Mouse (Mus musculus): Measurements from ENCODE around the gene March10.

March10 gene

DNA sequence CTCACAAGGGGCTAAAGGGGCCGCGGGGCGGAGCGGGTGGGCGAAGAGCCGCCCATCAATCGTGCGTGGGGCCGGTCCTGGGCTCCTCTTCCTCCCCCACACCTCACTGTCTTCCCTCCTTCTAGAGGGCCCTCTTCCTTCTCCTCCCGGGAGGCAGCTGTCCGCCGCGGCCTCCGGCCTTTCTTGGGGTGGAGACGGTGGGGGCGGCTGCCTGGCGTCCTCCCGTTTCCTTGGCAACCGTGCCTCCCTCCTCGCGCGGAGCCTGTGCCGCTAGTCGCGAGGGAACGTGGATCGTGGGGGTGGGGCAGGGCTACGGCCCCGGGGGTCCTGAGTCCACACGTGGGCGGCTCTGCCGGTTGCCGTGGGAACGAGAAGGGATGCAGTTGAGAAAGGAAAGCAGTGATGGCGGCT lies at the start of gene March10:
Gene March10, minus strand, starts transcription at position 239 of the 411 bp plus-strand sequence.
- DNase-seq (ENCODE audit: low read depth, low spot score), result peak; percentile 85

DNA sequence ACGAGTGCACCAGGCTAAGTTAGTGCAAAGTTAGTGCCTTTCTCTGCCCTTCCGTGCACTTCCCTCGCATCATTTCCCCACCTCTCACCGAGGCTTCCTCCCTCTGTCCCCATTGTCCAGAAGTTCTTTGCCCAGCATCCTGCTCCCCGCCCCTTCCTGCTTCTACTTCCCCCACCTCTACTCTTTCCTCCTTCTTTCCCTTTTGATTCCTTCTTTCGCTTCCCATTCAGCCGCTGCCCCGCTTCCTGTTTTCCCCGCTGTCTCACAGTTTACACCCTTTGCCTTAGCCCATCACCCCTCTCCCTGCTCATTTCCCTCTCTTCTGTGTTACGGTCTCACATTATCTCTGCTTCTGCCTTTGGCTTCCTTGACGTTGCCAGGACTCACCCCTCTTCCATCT lies 49.8 kb upstream of the March10 start:
- DNase-seq (ENCODE audit: low read depth, low spot score), result no peak

GRCm38 (mm10) chr11:105505038-105505437 lies 48.5 kb upstream of the March10 start:
- DNase-seq (ENCODE audit: low read depth, low spot score), result no peak

DNA sequence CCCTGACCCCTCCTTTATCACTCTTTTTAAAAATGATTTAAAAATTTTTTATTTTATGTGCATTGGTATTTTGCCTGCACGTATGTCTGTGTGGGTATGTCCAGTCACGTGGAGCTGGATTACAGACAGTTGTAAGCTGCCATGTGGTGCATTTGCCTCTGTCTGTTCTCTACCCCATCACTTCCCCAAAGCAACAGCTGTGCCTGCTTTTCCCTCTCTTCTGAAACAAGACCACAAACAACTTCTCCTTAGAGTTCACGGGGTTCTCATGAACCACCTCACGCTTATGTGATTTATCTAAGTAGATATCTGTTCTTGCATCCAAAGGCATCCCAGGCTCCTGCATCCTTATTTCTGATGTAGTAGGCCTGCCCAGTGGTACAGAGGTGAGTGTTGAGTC lies 45.8 kb upstream of the March10 start:
- peak; percentile 42 for DNase-seq (ENCODE audit: low read depth, low spot score)

GRCm38 (mm10) chr11:105497505-105497904 lies 41.0 kb upstream of the March10 start:
- DNase-seq (ENCODE audit: low read depth, low spot score), result peak; percentile 90

- no peak for DNase-seq (ENCODE audit: low read depth, low spot score)
Measured at GRCm38 (mm10) chr11:105496665-105497064, 40.1 kb upstream of the March10 start.

DNA sequence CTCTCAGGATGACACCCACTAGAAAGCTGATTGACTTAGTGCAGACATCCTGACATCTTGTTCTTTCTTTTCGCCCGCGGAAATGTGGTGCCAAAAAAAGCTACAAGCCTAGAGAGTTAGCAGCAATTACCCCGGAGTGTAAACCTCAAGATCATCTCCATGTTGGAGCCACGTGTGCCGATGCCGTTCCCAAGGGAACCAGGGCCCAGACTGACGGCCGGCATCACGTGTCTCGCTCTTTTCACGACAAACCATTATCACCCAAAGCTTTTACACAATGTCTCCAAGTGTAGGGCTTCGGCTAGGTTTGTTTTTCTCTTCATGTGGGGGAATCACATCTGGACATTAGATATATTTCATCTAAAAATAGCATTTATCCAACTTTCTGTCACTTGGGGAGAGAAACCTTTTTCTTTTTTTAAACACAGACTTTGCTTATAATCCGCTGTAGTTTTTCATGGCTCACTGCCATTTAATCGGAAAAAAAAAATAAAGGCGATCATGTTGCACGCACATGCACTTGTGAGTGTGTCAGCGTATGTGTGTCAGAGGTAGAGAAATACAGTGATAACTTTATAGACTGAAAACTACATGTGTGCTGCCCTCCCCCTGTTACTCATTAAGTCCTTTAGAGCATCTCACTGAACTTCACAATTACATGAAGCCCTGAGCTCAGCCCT lies 39.2 kb upstream of the March10 start:
- DNase-seq (ENCODE audit: low read depth, low spot score), result peak; percentile 80

DNA sequence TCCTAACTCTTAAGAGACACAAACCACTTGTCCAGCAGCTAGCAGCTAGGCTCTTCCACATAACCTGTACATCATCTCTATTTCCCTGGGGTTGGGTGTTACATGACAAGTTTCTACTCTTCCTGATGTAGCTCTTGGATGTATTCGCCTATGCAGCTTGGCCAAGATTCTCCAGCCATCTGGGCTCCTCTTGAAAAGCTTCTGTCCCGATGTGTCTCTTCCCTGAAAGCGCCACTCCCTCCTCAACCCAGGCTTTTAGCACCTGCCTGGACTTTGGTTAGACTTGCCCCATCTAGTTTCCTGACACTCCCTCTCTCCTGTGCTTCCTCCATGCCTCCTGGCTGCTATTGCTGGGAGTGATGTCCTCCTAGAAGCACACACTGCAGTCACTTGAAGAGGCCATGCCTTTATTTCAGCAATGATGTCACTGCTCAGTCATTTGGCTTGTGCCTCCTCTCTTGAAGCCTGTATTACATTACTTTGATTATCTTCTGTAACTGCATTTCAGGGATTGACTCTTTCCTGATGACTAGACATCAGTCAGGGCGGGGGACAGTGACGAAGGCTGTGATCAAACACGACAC lies 38.3 kb upstream of the March10 start:
- peak; percentile 71 for DNase-seq (ENCODE audit: low read depth, low spot score)

- no peak for DNase-seq (ENCODE audit: low read depth, low spot score)
Measured at GRCm38 (mm10) chr11:105492392-105492791, 35.9 kb upstream of the March10 start.

- no peak for DNase-seq (ENCODE audit: low read depth, low spot score)
Measured at GRCm38 (mm10) chr11:105490971-105491370, 34.4 kb upstream of the March10 start.

- peak; percentile 69 for DNase-seq (ENCODE audit: low read depth, low spot score)
Measured at GRCm38 (mm10) chr11:105485412-105485811, 28.9 kb upstream of the March10 start.

- no peak for DNase-seq (ENCODE audit: low read depth, low spot score)
Measured at GRCm38 (mm10) chr11:105484993-105485392, 28.5 kb upstream of the March10 start.

- DNase-seq (ENCODE audit: low read depth, low spot score), result no peak
Measured at GRCm38 (mm10) chr11:105482747-105483146, 26.2 kb upstream of the March10 start.

DNA sequence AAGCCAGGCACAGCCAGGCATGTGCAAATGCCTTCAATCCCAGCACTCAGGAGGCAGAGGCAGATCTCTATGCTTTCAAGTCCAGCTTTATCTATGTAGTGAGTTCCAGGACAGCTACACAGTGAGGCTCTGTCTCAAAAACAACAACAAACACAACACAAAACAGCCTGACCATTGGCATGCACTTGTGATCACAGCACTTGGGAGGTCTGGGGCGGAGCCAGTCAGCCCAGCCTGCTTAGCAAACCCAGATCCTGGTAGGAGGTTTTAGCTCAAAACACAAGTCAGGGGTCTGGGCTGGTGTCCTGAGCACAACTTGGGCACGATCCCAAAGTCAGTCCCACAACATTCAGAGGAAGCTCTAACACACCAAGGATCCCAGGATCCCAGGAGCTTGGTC lies 18.2 kb upstream of the March10 start:
- DNase-seq (ENCODE audit: low read depth, low spot score), result no peak

DNA sequence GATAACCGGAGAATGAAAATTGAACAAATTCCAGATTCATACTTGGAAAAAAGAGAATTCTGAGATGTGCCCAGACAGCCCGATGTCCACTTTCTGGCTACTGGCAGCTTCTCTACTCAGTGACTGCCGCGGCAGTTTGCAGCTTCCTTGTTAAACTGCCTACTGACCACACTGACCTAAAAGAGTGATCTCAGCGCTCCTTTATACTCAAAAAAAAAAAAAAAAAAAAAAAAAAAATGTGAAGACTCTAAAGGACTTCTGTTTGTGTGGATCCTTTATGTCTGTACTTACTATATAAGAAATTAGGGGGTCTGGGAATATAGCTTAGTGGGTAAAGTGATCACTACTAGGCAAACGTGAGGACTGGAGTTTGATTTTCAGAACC lies 17.8 kb upstream of the March10 start:
- DNase-seq (ENCODE audit: low read depth, low spot score), result no peak

DNA sequence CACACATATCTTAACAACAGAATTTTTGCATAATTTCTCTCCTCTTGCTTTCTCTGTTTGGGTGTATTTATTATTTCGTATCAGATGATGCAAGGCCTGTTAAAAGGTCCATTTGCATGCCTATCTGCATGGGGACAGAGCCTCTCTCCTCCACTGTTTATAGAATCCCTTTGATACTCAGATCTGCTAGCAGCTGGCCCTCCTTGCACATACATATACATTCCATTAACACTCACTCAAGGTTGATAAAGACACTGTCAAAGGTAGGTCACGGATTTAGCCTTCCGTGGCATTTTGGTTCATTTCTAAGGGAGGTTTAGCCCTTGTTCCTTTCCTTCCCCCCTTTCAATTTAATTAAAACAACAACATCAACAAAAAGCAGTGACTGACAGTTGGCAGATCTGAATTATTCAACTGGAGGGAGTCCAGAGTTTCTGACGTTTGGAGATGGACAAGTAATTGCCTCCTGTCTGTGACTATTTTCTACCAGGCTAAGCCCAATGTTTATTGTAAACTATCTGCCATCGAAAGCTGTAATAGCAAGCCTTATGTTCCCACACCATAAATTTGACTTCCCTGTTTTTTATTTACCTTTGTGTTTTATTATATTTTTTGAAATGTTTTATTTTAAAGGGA lies 17.3 kb upstream of the March10 start:
- no peak for DNase-seq (ENCODE audit: low read depth, low spot score)

GRCm38 (mm10) chr11:105472610-105473009 lies 16.1 kb upstream of the March10 start:
- no peak for DNase-seq (ENCODE audit: low read depth, low spot score)

- DNase-seq (ENCODE audit: low read depth, low spot score), result no peak
Measured at GRCm38 (mm10) chr11:105470896-105471295, 14.4 kb upstream of the March10 start.

DNA sequence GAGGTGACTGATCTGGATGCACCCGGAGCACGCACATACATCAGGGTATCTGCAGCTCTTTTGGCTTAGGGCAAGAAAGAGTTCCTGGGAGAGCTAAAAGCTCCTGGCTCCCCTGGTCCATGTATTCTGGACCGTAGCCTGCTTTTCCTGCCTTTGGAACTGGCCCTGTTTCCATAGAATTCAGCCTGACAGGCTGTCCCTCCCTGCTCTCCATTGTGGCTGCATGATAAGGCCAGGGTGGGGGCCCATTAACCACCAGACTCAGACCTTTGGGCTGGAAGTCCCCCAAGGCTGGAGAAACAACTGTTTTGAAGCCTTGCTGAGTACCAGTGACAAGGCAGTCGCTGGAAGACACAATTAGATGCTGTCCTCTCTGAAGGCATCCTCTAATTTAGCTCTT lies 13.0 kb upstream of the March10 start:
- no peak for DNase-seq (ENCODE audit: low read depth, low spot score)

- DNase-seq (ENCODE audit: low read depth, low spot score), result no peak
Measured at GRCm38 (mm10) chr11:105469091-105469507, 12.6 kb upstream of the March10 start.

DNA sequence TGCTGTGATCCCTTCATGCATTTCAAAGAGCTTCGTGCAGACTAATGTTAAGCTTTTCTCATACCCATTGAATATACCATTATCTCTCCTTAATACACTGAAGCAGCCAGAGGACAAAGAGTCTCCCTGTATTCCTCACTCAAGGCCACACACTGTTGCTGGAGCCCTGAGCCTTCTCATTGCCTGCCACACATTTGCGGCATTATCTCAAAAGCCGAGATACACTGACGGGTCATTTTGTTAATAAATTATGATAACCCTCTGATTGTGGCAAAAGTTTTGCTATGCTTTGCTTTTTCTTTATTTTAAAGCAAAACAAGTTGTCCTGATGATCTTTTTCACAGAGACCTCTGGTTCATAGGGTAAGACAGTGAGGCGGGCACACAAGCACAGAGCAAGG lies 11.9 kb upstream of the March10 start:
- DNase-seq (ENCODE audit: low read depth, low spot score), result no peak

DNA sequence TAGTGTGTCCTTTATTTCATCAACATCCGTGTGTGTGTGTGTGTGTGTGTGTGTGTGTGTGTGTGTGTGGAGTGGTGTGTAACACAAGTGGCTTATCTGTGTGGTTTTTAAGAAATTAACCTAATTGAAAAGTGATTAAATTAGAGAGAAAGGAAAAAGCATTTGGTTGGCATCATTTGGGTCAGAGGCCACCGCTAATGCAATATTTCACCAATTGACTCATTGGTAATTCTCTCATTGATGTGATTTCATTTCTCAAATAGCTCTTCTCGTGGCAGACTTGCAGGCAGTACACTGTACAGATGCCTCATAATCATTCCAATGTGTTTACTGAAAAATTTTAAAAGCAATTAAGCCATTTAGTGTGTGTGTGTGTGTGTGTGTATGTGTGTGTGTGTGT lies 11.3 kb upstream of the March10 start:
- no peak for DNase-seq (ENCODE audit: low read depth, low spot score)

- no peak for DNase-seq (ENCODE audit: low read depth, low spot score)
Measured at GRCm38 (mm10) chr11:105467266-105467665, 10.7 kb upstream of the March10 start.

Data from brain, adult 2 months (tissue).